Mouse (Mus musculus) midbrain, embryonic 14.5 days (tissue): ENCODE data around the gene Siae. TPM values are rescaled to one million over a fixed set of nuclear protein-coding genes. Genes with fewer than 3 reads are reported as not detected.

Experiments
- ATAC-seq: fragments of 200-750 bp; cut with Nextera tagmentation; 2 replicates; pipeline ENCODE4 v1.8.0; 2017; ENCODE audit warnings: moderate number of reproducible peaks, moderate library complexity; ENCODE audit not compliant: low FRiP score, low TSS enrichment
- DNase-seq: peaks from one replicate; pipeline ENCODE4 v3.0.0-alpha.2; 2015
- H3K27ac ChIP-seq: fragments of 300-500 bp; sonication (generic); replicated peaks from 2 replicates; pipeline ENCODE4 v1.5.1; 2014; ENCODE audit warnings: mild to moderate bottlenecking, low read depth, low read length, moderate library complexity
- H3K27me3 ChIP-seq: fragments of 300-500 bp; sonication (generic); 2 replicates; pipeline ENCODE4 v1.6.1; 2014; ENCODE audit warnings: low read length, control low read depth, mixed read lengths; ENCODE audit not compliant: control insufficient read depth, insufficient read depth
- H3K36me3 ChIP-seq: fragments of 300-500 bp; sonication (generic); 2 replicates; pipeline ENCODE4 v1.6.1; 2014; ENCODE audit warnings: low read length, control low read depth; ENCODE audit not compliant: control insufficient read depth, insufficient read depth
- H3K4me1 ChIP-seq: fragments of 300-500 bp; sonication (generic); 2 replicates; pipeline ENCODE4 v1.6.1; 2014; ENCODE audit warnings: mild to moderate bottlenecking, antibody characterized with exemption, low read length, control low read depth; ENCODE audit not compliant: control insufficient read depth, insufficient read depth
- H3K4me2 ChIP-seq: fragments of 300-500 bp; sonication (generic); 2 replicates; pipeline ENCODE4 v1.6.1; 2014; ENCODE audit warnings: mild to moderate bottlenecking, low read length, moderate library complexity
- H3K4me3 ChIP-seq: fragments of 300-500 bp; sonication (generic); replicated peaks from 2 replicates; pipeline ENCODE4 v1.5.1; 2014; ENCODE audit warnings: low read depth, low read length
- H3K9ac ChIP-seq: fragments of 300-500 bp; sonication (generic); replicated peaks from 2 replicates; pipeline ENCODE4 v1.6.1; 2014; ENCODE audit warnings: mild to moderate bottlenecking, low read length, moderate library complexity
- H3K9me3 ChIP-seq: fragments of 300-500 bp; sonication (generic); 2 replicates; pipeline ENCODE4 v1.6.1; 2016; ENCODE audit warnings: low read length, control low read depth, mixed read lengths; ENCODE audit not compliant: control insufficient read depth
- WGBS: fragments of 180-500 bp; shearing (Covaris S2); extraction: QIAGEN DNeasy Blood & Tissue Kit; methylation state at CpG from one replicate; pipeline ENCODE4 v1.1.7; 2014; 5-methylcytosine and 5-hydroxymethylcytosine counted together
- polyA plus RNA-seq: library from polyadenylated mRNA; unstranded; fragments of >200 nt; fragmentation: Nextera tagmentation; extraction: Ambion mirVana; gene quantifications from 2 replicates; pipeline ENCODE4 v1.2.1, GENCODE M21; 2014

Siae gene
- polyA plus RNA-seq, 1 experiment from 2014 or later = 12.3 TPM

DNA sequence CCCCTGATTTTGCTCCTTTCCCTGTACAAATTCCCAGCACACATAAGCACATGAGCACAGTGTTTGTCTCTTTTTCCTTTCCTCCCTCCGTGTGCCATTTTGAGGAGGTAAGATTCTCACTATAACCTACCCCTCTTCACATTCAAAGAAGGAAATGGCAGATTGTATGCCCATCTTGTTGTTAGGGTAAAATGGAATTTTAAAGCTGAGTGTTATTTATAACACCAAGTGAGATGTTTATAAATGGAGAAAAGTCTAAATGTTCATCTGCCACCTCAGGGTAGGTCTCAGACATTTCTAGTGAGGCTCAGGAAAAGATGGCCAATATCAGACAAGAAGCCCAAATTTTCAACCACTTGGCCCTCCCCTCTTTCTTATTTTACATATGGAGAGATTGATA lies 69.0 kb downstream of the Siae start:
- no peak overlapping the region for H3K9ac ChIP-seq
- 0 out of 2 replicates have a peak overlapping the region, but pooled peaks have one; percentile 86 for H3K27ac ChIP-seq
- H3K36me3 ChIP-seq = no peaks in the 10 kb centered on the region
- H3K4me1 ChIP-seq = peaks cover 17% of the 10 kb centered on the region
- no peaks in the 10 kb centered on the region for H3K27me3 ChIP-seq
- no peaks in the 10 kb centered on the region for H3K9me3 ChIP-seq
- H3K4me2 ChIP-seq = no peak overlapping the region
- no peak overlapping the region for H3K4me3 ChIP-seq
- ATAC-seq (no peak), DNase-seq (no peak)
- 86% methylated on average over 1 of the region's 1 CpGs for WGBS

DNA sequence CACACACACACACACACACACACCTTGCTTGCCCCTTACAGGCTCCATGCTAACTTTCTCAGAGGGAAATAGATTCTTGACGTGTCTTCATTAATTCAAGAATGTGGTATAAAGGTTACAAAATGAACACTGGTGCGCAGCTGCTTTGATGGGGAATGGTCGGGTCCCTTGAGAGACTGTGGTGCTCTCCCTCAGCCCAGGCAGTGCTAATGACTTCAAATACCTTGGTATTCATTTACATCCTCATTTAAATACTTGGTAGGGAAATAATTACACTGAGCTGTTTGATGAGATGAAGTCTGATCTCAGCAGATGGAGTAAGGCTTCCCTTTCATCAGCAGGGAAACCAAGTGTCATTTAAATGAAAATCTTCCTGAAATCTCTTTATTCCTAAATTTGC lies 69.6 kb downstream of the Siae start:
- ATAC-seq (peak; percentile 82), DNase-seq (peak; percentile 74)
- Histone ChIP-seq H3K9me3 (no peaks in the 10 kb centered on the region), H3K9ac (no peak overlapping the region), H3K27ac (peak overlapping the region; percentile 86), H3K4me3 (no peak overlapping the region), H3K4me2 (peak overlapping the region; percentile 41; the same call in 1 of the 2 replicates), H3K27me3 (no peaks in the 10 kb centered on the region), H3K36me3 (no peaks in the 10 kb centered on the region), H3K4me1 (peaks cover 17% of the 10 kb centered on the region)
- WGBS = 25% methylated on average over 3 of the region's 3 CpGs

DNA sequence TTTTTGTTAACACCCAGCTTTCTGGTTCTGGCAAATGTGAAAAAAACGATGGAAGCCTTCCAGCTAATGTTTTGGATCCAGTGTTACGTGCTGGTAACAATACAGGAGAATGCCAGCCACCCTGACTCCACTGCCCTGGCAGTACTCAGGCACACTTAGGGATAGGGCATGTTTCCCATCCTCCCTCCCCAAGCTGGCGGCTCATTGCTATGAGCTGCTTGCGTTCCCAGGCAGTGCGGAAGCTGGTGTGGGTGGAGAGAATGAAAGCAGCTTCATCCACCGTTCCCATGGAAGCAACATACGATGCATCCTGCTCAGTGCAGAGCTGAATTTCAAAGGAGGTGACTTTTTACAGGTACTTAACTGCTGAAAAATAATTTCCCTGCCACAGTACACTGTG lies 70.1 kb downstream of the Siae start:
- peaks cover 17% of the 10 kb centered on the region for H3K4me1 ChIP-seq
- H3K9me3 ChIP-seq = no peaks in the 10 kb centered on the region
- ATAC-seq (peak; percentile 82), DNase-seq (peak; percentile 80)
- no peak overlapping the region for H3K4me3 ChIP-seq
- no peaks in the 10 kb centered on the region for H3K27me3 ChIP-seq
- no peaks in the 10 kb centered on the region for H3K36me3 ChIP-seq
- H3K9ac ChIP-seq = no peak overlapping the region; the same call in 1 of the 2 replicates
- H3K27ac ChIP-seq = peak overlapping the region; percentile 86
- peak overlapping the region; percentile 41 for H3K4me2 ChIP-seq
- 7% methylated on average over 7 of the region's 7 CpGs for WGBS

DNA sequence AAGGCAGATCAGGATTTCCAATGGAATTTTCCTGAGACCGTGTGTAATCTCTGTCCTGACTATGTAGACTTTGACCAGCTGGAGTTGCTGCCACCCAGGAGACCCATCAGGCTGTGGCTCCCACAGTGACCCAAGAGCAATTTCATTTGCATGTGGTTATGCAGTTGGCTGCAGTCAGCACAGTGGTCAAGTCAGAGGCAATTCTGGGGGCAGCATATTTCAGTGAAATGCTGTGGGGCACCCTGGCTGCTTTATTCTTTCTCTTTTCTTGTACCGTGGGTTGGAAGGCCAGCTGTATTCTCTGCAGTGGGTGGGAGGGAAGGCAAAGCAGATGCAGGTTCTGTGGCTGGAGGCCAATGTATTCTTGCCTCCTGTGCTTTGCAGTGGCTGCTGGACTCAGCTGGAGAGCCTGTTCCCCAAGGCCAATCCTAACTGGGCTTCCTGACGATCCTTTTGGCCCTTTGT lies 70.6 kb downstream of the Siae start:
- H3K4me3 ChIP-seq = no peak overlapping the region
- peak overlapping the region; percentile 41 for H3K4me2 ChIP-seq
- H3K27me3 ChIP-seq = no peaks in the 10 kb centered on the region
- peak overlapping the region; percentile 86 for H3K27ac ChIP-seq
- no peaks in the 10 kb centered on the region for H3K9me3 ChIP-seq
- 4% methylated on average over 3 of the region's 3 CpGs for WGBS
- H3K36me3 ChIP-seq = no peaks in the 10 kb centered on the region
- peak; percentile 51 for DNase-seq
- ATAC-seq = peak; percentile 60
- peaks cover 17% of the 10 kb centered on the region for H3K4me1 ChIP-seq
- no peak overlapping the region; the same call in 1 of the 2 replicates for H3K9ac ChIP-seq

DNA sequence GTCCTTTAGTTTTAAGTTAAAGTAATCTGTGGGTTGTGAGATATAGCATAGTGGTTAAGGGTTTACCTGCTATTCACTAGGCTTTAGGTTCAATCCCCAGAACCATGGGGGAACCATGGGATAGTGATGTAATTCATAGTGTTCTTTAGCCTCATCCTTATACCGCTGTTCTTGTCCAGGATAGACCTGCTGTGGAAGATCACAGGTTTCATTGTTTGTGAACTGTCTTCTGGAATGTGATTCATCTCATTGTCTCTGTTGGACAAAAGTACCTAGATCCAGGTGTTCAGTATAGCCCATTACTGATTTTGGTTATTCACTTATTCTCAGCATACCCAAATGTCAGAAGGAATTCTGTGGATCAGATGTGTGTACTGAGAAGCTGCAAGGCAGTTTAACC lies 71.8 kb downstream of the Siae start:
- Histone ChIP-seq H3K27me3 (no peaks in the 10 kb centered on the region), H3K36me3 (no peaks in the 10 kb centered on the region), H3K9ac (no peak overlapping the region)

DNA sequence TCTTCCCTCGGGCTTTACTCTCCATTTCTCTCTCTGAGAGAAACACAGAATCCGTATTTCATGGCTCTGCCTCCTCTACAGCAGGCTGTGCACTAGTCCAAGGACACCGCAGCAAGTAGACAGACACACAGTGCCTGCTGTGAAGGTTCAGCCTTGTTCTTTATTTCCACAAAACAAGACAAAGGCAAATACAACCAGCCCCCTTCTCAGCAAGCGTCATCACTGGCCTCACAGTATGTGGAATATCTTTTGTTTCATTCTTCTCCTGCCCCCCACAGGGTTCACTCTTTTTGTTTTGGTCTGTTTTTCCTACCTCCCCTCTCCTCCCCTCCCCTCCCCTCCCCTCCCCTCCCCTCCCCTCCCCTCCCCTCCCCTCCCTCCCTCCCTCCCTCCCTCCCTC lies 73.1 kb downstream of the Siae start:
- H3K4me3 ChIP-seq = no peak overlapping the region
- H3K9me3 ChIP-seq = no peaks in the 10 kb centered on the region
- H3K27me3 ChIP-seq = no peaks in the 10 kb centered on the region
- peaks cover 17% of the 10 kb centered on the region for H3K4me1 ChIP-seq
- H3K36me3 ChIP-seq = no peaks in the 10 kb centered on the region
- ATAC-seq = no peak
- WGBS = 32% methylated on average over 4 of the region's 4 CpGs
- no peak for DNase-seq
- H3K9ac ChIP-seq = no peak overlapping the region
- H3K4me2 ChIP-seq = no peak overlapping the region
- no peak overlapping the region for H3K27ac ChIP-seq

More for the DNA sequence above, 71.8 kb downstream of the Siae start:
- WGBS = 100% methylated on average over 1 of the region's 1 CpGs
- Histone ChIP-seq H3K4me3 (no peak overlapping the region), H3K27ac (no peak overlapping the region), H3K4me1 (peaks cover 17% of the 10 kb centered on the region), H3K4me2 (no peak overlapping the region), H3K9me3 (no peaks in the 10 kb centered on the region)
- no peak for DNase-seq
- ATAC-seq = no peak

DNA sequence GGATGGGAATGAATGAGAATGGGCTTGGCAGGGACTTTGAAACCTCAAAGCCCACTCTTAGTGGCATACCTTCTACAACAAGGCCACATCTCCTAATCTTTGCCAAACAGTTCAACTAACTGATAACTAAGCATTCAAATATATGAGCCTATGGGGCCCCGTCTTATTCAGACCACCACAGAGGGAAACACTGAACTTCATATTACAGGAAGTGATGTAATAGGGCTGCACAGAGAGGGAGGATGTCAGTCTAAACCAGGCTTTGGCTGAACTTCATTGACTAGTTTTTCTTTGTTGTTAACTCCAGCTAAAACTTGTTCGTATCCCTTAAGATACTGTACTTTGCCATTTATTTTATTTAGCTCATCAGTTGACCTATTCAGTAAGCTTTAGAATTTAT lies 74.4 kb downstream of the Siae start:
- no peaks in the 10 kb centered on the region for H3K27me3 ChIP-seq
- DNase-seq = no peak
- H3K27ac ChIP-seq = no peak overlapping the region
- H3K36me3 ChIP-seq = no peaks in the 10 kb centered on the region
- no peak overlapping the region for H3K4me3 ChIP-seq
- H3K4me2 ChIP-seq = no peak overlapping the region
- H3K9ac ChIP-seq = no peak overlapping the region
- ATAC-seq = no peak
- peaks cover 17% of the 10 kb centered on the region for H3K4me1 ChIP-seq
- no peaks in the 10 kb centered on the region for H3K9me3 ChIP-seq
- WGBS = 89% methylated on average over 2 of the region's 2 CpGs

DNA sequence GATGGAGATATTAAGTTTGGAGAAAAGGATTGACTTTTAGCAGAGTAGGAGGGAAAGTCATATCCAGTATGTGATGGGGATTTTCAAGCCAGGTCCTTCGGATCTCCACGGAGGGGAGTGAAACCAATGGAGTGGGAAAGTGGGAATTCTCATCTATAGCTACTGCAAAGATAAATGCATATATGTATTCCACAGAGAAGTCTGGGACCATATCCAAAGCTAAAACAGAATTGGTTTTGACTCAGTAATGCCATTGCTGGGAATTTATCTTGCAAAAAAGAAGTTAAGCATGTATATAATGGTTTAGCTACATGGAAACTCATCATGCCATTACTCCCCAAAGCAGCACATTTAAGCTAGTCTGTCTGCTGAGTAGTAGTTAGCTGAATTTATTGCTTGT lies 76.8 kb downstream of the Siae start:
- no peak overlapping the region for H3K4me2 ChIP-seq
- WGBS = 89% methylated on average over 2 of the region's 2 CpGs
- ATAC-seq (no peak), DNase-seq (no peak)
- no peaks in the 10 kb centered on the region for H3K4me1 ChIP-seq
- no peaks in the 10 kb centered on the region for H3K27me3 ChIP-seq
- no peak overlapping the region for H3K9ac ChIP-seq
- no peak overlapping the region for H3K27ac ChIP-seq
- no peaks in the 10 kb centered on the region for H3K9me3 ChIP-seq
- H3K36me3 ChIP-seq = no peaks in the 10 kb centered on the region
- no peak overlapping the region for H3K4me3 ChIP-seq

DNA sequence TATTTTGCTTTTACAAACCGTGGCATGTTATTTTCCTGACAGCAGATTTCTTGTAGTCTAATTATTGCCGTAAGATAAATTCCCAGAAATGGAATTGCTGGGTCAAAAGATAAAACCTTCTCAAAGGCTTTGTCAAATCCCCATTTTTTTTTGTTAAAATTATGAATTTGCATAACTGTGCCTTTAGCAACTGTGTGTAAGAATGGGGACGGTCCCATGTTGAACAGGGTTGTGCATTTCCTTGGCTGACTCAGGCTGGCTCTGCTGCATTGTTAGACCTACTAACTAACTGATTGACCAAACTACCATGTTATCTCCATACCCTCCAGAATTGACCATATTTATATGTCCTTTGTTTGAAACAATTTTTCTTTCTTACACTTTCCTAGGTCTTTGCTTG lies 78.8 kb downstream of the Siae start:
- Histone ChIP-seq H3K4me1 (no peaks in the 10 kb centered on the region), H3K4me2 (no peak overlapping the region), H3K9ac (no peak overlapping the region), H3K36me3 (no peaks in the 10 kb centered on the region), H3K4me3 (no peak overlapping the region), H3K9me3 (no peaks in the 10 kb centered on the region), H3K27ac (no peak overlapping the region), H3K27me3 (no peaks in the 10 kb centered on the region)
- no peak for ATAC-seq
- 90% methylated on average over 3 of the region's 3 CpGs for WGBS
- DNase-seq = no peak
